Mouse (Mus musculus): ENCODE results near the gene Txnrd1. TPM values are rescaled to one million over a fixed set of nuclear protein-coding genes. Genes with fewer than 3 reads are reported as not detected.

The Txnrd1 gene
- polyA plus RNA-seq, 1 experiment = 81.4 TPM

DNA sequence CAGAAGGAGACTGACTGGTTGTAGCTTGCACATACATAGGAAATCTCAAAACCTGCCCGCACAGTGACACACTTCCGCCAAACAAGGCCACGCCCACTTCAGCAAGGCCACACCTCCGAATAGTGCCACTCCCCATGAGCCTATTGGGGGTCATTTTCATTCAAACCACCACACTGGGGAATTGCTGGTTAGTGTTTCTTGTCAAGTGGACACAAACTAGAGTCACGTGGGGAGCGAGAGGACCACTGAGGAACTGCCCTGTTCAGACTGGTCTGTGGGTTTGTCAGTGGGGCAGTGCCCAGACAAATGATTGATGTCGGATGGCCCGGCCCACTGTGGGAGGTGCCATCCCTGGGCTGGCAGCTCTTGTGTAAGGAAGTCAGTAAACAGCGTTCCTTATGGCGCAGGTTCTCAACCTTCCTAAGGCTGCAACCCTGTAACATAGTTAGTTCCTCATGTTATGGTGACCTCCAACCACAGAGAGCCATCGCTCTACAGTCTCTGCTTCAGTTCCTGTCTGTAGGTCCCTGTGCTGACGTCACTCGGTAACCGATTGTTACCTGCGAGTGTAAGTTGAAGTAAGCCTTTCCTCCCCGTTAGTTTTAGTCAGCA lies 66.2 kb downstream of the Txnrd1 start:
- 30% methylated on average over 16 of the region's 16 CpGs for WGBS
- DNase-seq (ENCODE audit: low read depth, low spot score) = peak; percentile 46

DNA sequence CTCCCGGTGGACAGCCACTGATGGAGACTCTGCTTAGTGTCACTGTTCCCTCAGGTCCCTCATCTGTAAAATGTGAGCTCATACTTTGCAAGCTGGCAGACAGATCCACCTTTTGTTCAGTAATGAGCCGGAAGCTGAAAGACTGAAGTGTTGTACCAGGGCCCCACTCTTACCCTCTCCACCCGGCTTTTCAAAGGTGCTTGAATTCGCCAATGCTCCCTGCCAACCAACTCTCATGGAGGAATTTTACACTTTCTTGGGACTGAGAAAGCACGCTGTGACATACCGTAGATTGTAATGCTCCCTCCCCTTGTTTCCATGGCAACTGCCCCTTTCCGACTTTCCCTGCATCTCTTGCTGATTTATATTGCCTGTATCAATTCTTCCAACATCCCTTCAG lies 66.8 kb downstream of the Txnrd1 start:
- DNase-seq (ENCODE audit: low read depth, low spot score) = no peak
- WGBS = 62% methylated on average over 7 of the region's 7 CpGs

DNA sequence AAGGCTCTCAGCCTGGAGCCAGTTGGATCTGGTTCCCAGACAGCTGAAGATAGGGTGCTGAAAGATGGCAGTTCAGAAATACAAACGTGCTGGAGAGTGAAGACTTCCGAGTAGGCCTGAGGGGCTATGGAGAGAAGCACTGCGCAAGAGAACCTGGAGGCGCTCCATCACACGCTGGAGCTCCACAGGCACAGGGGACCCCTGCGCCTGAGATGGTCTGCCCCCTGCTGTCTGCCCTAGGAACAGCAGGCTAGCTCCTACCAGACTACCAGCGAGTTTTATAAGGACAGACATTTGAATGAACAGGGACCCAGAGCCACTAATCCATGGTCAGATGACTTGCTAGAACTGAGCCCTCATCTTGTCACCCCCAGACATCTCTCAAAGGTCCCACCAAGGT lies 67.7 kb downstream of the Txnrd1 start:
- DNase-seq (ENCODE audit: low read depth, low spot score) = peak; percentile 38
- 4% methylated on average over 7 of the region's 7 CpGs for WGBS

DNA sequence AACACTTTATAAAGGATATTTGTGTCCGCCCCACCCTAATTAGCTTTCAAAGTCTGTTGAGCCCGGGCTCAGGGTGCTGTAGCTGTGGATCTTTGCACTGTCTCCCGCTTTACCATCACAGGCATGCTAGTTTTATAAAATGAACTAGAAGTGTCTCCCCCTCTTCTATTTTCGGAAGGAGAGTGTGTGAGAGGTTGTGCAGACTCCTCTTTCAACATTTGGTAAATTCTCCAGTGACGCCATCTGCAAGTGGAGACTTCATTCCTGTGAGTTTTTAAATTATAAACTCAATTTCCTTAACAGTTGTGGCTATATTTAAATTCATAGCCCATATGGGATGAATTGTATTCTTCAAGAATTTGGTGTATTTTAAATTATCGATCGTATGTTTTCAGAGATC lies 74.8 kb downstream of the Txnrd1 start:
- 74% methylated on average over 7 of the region's 7 CpGs for WGBS
- no peak for DNase-seq (ENCODE audit: low read depth, low spot score)

DNA sequence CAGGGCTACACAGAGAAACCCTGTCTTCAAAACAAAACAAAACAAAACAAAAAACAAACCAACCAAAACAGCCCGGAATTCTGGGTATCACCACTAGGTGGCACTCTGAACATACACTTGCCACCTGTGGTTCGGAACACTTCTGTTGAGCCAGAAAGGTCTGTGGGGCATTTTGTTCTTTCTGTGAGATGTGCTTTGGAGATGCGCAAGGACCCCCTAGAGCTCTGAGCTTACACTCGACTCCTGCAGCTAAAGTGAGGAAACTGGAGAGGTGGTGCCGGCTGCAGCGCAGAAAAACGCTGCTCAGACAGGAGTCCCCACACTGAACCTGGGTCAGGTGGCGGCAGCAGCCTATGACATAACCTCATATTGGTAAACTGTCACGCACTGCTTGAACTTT lies 75.6 kb downstream of the Txnrd1 start:
- 16% methylated on average over 9 of the region's 9 CpGs for WGBS
- DNase-seq (ENCODE audit: low read depth, low spot score) = no peak

DNA sequence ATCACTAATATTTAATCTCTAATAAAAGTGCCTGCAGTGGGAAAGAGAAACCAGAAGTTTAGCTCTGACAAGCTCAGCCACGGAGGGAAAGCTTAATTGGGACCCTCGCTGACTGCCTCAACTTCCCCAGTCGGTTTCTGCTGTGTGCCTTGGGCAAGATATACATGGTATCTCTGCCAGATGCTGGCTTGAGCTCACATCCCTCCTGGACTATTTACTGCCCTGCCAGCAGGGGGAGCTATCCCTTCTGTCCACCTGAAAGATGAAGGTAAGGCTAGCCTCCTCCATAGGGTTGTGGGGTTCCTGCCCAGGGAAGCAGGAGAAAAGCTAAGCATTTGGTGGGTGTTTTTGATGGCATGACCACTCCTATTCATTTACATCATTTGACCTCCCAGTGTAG lies 76.4 kb downstream of the Txnrd1 start:
- DNase-seq (ENCODE audit: low read depth, low spot score) = no peak
- WGBS = 74% methylated on average over 3 of the region's 3 CpGs

DNA sequence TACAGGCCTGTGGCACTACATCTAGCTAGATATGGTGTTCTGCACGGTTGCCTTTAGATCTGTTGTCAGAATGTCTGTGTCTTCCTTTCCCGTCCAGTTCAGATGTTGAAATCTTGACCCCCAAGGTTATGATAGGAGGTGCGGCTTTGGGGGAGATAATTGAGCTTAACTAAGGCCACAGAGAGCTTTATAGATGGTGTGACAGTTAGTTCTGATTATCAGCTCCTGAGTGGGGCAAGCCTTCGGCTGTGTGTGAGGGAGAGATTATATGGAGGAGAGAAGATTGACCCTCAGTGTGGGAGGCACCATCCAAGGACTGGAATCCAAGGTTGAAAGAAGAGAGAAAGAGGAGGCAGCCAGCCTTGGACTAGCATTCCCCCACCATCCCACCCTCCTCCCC lies 79.5 kb downstream of the Txnrd1 start:
- DNase-seq (ENCODE audit: low read depth, low spot score) = no peak
- whole genome bisulfite sequencing = 74% methylated on average over 4 of the region's 4 CpGs

DNA sequence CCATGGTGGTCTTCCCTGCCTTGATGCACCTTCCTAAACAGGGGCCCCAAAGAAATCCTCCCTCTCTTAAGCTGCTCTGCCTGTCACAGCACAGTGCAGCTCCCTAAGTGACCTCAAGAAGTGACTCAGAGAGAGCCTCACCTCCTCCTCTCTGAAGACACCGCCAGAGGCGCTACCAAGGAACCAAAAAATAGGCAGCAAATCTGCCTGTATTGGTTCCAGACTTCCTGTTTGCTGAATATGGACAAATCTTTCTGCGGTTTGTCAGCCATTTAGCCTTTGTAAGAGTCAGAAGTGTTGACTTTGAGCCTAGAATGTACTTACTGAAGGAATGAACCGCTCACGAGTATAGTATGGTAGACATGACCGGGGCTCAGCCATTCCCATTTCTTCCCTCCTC lies 80.0 kb downstream of the Txnrd1 start:
- no peak for DNase-seq (ENCODE audit: low read depth, low spot score)
- WGBS = 85% methylated on average over 6 of the region's 6 CpGs

DNA sequence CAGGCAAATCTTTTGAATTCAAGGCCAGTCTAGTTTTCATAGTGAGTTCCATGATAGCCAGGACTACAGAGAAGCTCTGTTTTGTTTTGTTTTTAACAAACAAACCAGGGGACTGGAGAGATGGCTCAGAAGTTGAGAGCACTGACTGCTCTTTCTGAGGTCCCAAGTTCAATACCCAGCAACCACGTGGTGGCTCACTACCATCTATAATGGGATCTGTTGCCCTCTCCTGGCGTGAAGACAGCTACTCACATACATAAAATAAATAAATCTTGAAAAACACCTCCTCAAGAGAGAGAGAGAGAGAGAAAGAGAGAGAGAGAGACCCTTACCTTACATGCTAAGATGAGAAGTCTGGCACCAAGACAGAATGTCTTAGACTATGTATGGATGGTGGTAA lies 84.9 kb downstream of the Txnrd1 start:
- 53% methylated on average over 2 of the region's 2 CpGs for WGBS
- DNase-seq (ENCODE audit: low read depth, low spot score) = no peak

DNA sequence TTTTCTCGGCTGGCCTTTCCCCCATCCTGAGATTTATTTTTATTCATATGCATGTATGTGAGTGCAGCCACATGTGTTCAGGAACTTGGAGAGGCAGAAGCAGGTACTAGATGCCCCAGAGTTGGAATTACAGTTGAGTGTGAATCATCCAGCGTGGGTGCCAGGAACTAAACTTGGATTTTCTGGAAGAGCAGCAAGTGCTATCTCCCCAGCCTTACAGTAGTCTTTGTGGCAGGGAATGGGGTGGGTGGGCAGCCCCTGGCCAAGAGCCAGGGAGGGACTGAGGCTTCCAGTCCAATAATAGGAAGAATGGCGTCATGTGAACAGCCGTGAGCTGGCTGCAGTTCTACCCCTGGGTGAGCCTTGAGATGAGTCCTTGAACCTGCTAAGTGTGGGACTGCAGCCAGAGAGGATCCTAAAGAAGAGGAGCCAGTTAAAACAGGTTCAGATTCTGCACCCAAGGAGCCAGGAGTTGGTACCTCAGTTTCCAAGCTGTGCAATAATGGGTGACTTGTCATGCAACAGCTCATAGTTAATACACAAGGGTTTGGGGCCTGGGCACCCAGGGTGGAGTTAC lies 85.7 kb downstream of the Txnrd1 start:
- DNase-seq (ENCODE audit: low read depth, low spot score) = no peak
- WGBS = 90% methylated on average over 4 of the region's 4 CpGs

DNA sequence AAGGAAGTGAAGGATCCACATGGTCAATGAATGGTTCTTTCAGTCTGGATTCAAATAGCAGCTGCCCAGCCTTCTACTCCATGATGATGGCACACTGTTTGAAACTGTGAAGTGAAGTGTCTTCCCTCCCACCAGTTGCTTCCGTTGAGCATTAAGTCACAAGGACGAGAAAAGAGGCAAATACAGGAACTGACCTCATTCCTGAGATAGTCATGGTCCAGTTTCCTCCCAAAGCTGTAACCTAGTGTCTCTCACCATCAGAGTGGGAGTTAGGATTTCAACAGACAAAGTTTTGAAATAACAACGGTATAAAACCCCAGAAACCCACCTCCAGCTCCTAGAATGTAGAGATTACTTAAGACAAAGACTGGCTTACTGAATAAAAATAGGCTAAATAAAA lies 89.8 kb downstream of the Txnrd1 start:
- WGBS = 66% methylated on average over 3 of the region's 3 CpGs
- no peak for DNase-seq (ENCODE audit: low read depth, low spot score)

DNA sequence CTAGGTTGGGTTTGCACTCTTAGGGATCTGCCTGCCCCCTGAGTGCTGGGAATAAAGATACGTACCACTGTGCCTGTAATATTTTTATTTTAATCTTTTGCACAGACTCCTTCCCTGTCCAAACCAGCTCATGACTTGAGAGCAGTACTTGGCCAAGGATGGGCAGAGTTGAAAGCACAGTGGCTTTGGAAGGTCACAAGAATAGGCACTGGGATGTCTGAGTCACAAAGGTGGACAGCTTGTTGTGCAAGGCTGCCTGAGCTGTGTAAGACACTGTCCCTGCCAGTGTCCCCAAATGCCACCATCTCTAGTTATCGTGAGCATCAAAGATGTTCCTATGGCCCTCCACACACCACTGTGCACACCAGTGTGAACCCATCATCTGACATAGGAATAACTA lies 91.0 kb downstream of the Txnrd1 start:
- DNase-seq (ENCODE audit: low read depth, low spot score) = no peak
- 99% methylated on average over 2 of the region's 2 CpGs for WGBS

DNA sequence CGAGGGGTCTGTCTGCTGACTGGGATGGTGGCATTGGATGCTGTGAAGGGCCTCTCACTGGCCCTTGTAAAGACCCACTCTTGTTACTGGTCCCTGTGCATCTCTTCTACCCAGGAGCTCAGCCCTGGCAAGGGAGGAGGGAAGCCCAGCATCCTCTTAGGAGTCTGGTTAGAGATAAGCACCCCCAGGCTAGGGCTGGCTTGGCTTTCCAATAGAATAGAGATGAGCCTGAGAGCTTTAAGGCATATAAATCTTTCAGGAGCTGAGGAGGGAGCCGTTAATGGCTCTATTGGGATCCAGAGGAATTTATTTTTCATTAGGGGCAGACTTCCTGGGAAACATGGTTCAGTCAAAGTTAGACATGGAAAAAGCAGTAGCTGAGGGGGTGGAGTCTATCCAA lies 91.9 kb downstream of the Txnrd1 start:
- DNase-seq (ENCODE audit: low read depth, low spot score) = no peak
- 85% methylated on average over 2 of the region's 2 CpGs for WGBS

DNA sequence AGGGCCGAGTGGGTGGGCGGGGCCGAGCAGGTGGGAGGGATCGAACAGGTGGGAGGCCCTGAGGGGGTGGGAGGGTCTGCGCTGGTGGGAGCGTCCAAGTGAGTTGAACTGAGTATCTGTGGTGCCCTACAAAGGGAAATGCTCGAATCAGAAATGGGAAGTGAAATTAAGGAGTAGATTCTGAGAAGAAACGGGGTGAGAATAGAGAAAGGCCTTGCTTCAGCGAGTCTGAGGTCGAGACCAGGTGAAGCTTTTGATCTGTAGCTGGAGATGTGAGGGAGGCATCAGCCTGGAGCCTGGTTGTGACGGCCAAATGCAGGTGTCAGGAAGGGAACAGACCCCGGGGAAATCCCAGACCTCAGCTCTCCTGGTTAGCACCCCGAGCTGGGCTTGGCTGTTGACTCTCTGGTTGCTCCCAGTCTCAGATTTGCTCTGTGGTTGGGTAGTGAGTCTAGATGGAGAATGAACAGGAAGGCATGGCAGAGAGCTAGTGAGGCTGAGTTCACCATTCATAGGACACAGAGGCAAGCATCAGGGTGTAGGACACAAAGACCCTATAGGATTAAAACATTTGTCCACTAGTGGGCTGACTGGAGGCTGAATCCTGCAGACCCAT lies 101.4 kb downstream of the Txnrd1 start:
- DNase-seq (ENCODE audit: low read depth, low spot score) = no peak
- WGBS = 77% methylated on average over 13 of the region's 13 CpGs

DNA sequence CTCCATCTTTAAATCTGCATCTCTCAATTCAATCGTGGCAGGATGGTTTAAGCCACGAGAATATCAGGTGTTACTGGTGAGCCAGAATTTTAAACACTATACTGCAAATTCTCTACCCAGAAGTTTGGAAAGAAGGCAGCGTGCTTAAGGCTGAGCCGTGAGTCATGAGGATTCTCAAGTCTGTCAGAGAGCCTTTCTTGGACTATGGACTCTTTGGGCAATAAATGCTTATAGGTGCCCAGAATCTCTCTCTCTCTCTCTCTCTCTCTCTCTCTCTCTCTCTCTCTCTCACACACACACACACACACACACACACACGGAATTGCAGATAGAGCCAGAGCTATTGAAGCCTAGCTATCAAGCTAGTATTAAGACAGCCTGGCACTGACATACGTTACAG lies 102.0 kb downstream of the Txnrd1 start:
- WGBS = 35% methylated on average over 6 of the region's 6 CpGs

More for the DNA sequence above, 102.0 kb downstream of the Txnrd1 start:
- DNase-seq (ENCODE audit: low read depth, low spot score) = peak; percentile 28

Other genes with a start within 250 kb of the Txnrd1 start
- gene 1190007I07Rik, start 210.7 kb upstream of the Txnrd1 start, polyA plus RNA-seq (2012; rRNA removed) = 32.5 and 40.6 TPM in 2 replicates
- 28.2 and 29.5 TPM in 2 replicates for gene Tdg, start 204.1 kb upstream of the Txnrd1 start, polyA plus RNA-seq (2012; rRNA removed)
- 0.29 and 1.3 TPM in 2 replicates for gene Glt8d2, start 143.3 kb upstream of the Txnrd1 start, polyA plus RNA-seq (2012; rRNA removed)
- gene Hcfc2, start 137.8 kb upstream of the Txnrd1 start, polyA plus RNA-seq (2012; rRNA removed) = 6.7 and 9.0 TPM in 2 replicates
- gene Nfyb, start 69.8 kb upstream of the Txnrd1 start, polyA plus RNA-seq (2012; rRNA removed) = 7.5 and 7.8 TPM in 2 replicates
- 0.35 and 0.80 TPM in 2 replicates for gene Eid3, start 32.7 kb downstream of the Txnrd1 start, polyA plus RNA-seq (2012; rRNA removed)
- 4.3 and 5.2 TPM in 2 replicates for gene Chst11, start 151.5 kb downstream of the Txnrd1 start, polyA plus RNA-seq (2012; rRNA removed)

All from large intestine, adult 2 months (tissue).